Mouse (Mus musculus) cerebellum, postnatal 25 days (tissue): Measurements from ENCODE around the gene Cetn3.

Experiments
- DNase-seq, 2 experiments: peaks; one replicate each; pipeline ENCODE4 v3.0.0; 2021; ENCODE audit warnings: mixed read lengths in 2 of 2

Gene Cetn3

GRCm38 (mm10) chr13:81824576-81825330 lies 41.9 kb downstream of the Cetn3 start:
- DNase-seq = no peak

GRCm38 (mm10) chr13:81828486-81828885 lies 45.6 kb downstream of the Cetn3 start:
- DNase-seq = peak in 1 of 2 experiments; percentile 4

GRCm38 (mm10) chr13:81831838-81832237 lies 49.0 kb downstream of the Cetn3 start:
- no peak for DNase-seq

- no peak for DNase-seq
These were observed 53.7 kb downstream of the Cetn3 start for GRCm38 (mm10) chr13:81836386-81837177.

- no peak for DNase-seq
These were observed 55.1 kb downstream of the Cetn3 start for GRCm38 (mm10) chr13:81838016-81838415.

GRCm38 (mm10) chr13:81838948-81839347 lies 56.1 kb downstream of the Cetn3 start:
- no peak for DNase-seq

GRCm38 (mm10) chr13:81840246-81840645 lies 57.4 kb downstream of the Cetn3 start:
- DNase-seq = no peak

GRCm38 (mm10) chr13:81840646-81841045 lies 57.8 kb downstream of the Cetn3 start:
- DNase-seq = no peak

- DNase-seq = no peak
These were observed 59.4 kb downstream of the Cetn3 start for GRCm38 (mm10) chr13:81842278-81842677.
